Comparison of ENCODE assay signal across 18 mouse cellular contexts in the genomic region with DNA sequence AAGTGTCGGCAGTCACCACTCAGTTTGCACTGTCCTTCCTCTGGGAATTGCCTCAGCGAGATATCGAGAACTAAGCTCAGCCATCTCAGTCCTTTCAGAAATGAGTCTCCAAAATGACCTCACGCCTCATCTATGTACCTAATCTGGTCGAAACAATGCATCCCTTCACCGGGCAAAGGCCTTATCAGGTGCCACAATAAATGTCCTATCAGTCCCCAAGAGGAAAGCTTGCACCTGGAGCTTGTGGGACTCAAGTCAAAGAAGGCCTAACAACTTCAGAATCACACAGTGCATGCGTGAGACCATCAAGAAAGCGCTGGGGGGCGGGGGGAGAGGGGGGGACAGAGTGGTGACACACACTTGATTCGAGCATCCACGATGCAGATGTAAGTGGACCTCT. TPM values are rescaled to one million over a fixed set of nuclear protein-coding genes. Genes with fewer than 3 reads are reported as not detected.
"Had no signal": no experiment of that assay in that cellular context is flagged by ENCODE, and none has a peak within 500 bp of the region (broad histone marks: within the 10 kb centered on the region; RNA-seq: fewer than 3 reads in every experiment).

No protein-coding gene starts in this region.

- H3K27ac ChIP-seq: kidney, postnatal 0 days; limb, embryonic 12.5 days; midbrain, embryonic 12.5 days had no signal

- H3K9ac ChIP-seq: limb, embryonic 12.5 days; midbrain, embryonic 12.5 days had no signal

- H3K4me3 ChIP-seq: limb, embryonic 12.5 days; megakaryocyte, embryonic 14.5 days; midbrain, embryonic 12.5 days had no signal

- H3K27me3 ChIP-seq: limb, embryonic 12.5 days; midbrain, embryonic 12.5 days had no signal

- H3K9me3 ChIP-seq: limb, embryonic 12.5 days; megakaryocyte, embryonic 14.5 days; midbrain, embryonic 12.5 days had no signal

- H3K4me2 ChIP-seq: limb, embryonic 12.5 days; midbrain, embryonic 12.5 days had no signal

- H3K4me1 ChIP-seq: midbrain, embryonic 12.5 days had no signal

- DNase-seq: kidney, adult 9 months; kidney, postnatal 36 days; layer of hippocampus, adult 9-11 months; lung, adult 18-20 months; lung, postnatal 10 days; lung, postnatal 4 days; right cerebral cortex, postnatal 14 days; thymus, postnatal 36 days had no signal

RNA-seq across cellular contexts. Expression of a gene that starts 27.9 kb away (rescaled TPM):
- polyA plus RNA-seq: limb, embryonic 12.5 days; midbrain, embryonic 12.5 days had no signal

RNA-seq across cellular contexts. Expression of a gene that starts 43.2 kb away (rescaled TPM):
- total RNA-seq: layer of hippocampus, adult 18-20 months; left cerebral cortex, postnatal 36 days; liver, adult 2 months; midbrain, postnatal 0 days had no signal
- polyA plus RNA-seq: liver, adult 2 months; midbrain, embryonic 12.5 days; neural tube, embryonic 14.5 days; spleen, adult 2 months had no signal
